Mouse (Mus musculus): ENCODE data around the gene Zfp296. TPM values are rescaled to one million over a fixed set of nuclear protein-coding genes. Genes with fewer than 3 reads are reported as not detected.

Gene Zfp296
- polyA plus RNA-seq, 1 experiment from 2014 or later = 0.23 TPM

DNA sequence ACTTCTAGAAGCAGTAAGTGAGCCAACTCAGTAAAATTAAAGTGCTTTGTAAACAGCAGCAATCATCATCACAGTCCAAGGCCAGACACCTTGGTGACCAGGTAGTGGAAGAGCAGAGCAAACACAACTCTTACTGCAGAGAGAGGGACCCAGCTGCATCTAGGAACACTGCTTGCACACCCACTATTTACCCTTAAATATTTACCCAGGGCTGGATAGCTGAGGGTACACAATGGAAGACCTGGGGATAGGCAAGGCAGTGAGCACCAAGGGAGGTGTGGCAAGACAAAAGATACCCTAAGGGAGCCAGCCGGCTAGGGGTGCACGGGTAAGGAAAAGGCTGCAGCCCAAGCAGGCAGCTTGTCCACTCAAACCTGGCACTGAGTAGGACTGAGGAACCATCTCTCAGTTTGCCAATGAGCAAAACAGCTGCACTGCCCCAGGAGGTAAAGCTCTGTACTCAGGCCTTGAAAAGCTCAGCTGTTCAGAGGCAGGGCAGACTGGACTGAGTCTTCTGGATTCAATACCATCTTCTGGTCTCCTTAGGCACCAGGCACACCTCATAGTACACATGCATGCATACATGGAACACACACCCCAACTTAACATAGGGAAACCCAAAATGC lies 29.6 kb upstream of the Zfp296 start:
- TF ChIP-seq CTCF (IDR thresholded peaks at IDR 0.05) = no peak
- no peak for DNase-seq (ENCODE audit: low read depth, low spot score)
- in situ Hi-C loops (cut with MboI; ENCODE audit: low pct_unique_long_range_greater_than_20kb) = no loop called here
- no peaks in the 10 kb centered on the region for H3K27me3 ChIP-seq
- CTCF ChIA-PET = interaction anchor here (0.7 to 1.5 kb wide), 2 partner anchors 8 to 11 kb away, joined by 3 read pairs; no protein-coding TSS in a partner anchor
- POLR2A ChIA-PET = no interaction called here
- ATAC-seq = no peak

DNA sequence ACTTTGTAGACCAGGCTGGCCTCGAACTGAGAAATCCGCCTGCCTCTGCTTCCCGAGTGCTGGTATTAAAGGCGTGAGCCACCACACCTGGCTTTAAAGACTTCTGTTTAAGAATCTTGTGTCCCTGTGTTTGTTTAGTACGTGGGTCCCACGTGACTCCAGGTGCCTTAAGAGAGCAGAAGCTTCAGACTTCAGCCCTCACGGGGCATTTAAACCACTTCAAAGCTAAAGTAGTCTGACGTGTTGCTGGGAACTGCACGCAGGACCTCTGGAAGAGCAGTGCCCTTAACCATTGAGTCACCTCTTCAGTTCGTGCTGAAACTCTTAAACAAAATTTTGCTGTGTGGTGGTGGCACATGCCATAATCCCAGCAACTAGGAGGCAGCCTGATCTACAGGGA lies 27.7 kb upstream of the Zfp296 start:
- ChIA-PET CTCF (no interaction called here), POLR2A (interaction anchor here (1.6 kb wide), 1 partner anchor 10 kb away, joined by 3 read pairs; no protein-coding TSS in a partner anchor)
- in situ Hi-C loops (cut with MboI; ENCODE audit: low pct_unique_long_range_greater_than_20kb) = no loop called here
- no peaks in the 10 kb centered on the region for H3K27me3 ChIP-seq
- TF ChIP-seq CTCF (IDR thresholded peaks at IDR 0.05) = no peak
- no peak for DNase-seq (ENCODE audit: low read depth, low spot score)
- no peak for ATAC-seq

DNA sequence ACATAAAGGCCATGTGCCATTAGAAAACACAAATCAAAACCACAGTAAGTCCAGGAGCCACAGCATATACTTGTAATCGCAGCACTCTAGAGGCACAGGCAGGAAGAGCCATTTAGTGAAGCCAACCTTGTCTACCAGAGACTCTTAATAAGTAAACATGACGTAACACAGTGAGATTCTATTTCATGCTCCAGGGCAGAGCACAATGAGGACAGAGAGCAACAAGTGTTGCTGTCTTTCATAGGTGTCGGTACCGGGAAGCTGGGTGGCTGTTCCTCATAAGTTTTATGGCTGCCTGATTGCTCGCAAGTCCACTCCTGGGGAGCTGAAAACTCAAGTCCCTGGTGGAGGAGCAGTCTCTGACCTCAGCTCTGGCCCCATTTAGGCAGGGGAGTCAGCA lies 25.5 kb upstream of the Zfp296 start:
- in situ Hi-C loops (cut with MboI; ENCODE audit: low pct_unique_long_range_greater_than_20kb) = no loop called here
- no peak for TF ChIP-seq CTCF (IDR thresholded peaks at IDR 0.05)
- ATAC-seq = no peak
- DNase-seq (ENCODE audit: low read depth, low spot score) = no peak
- ChIA-PET CTCF (no interaction called here), POLR2A (no interaction called here)
- H3K27me3 ChIP-seq = no peaks in the 10 kb centered on the region

- TF ChIP-seq CTCF (IDR thresholded peaks at IDR 0.05) = no peak
- no peak for ATAC-seq
- POLR2A ChIA-PET = no interaction called here
- no peak for DNase-seq (ENCODE audit: low read depth, low spot score)
- CTCF ChIA-PET = interaction anchor here (0.9 to 2.0 kb wide), 2 partner anchors 10 to 11 kb away, joined by 3 to 4 read pairs; partner anchors contain the start of gene Ppp1r37
- no peaks in the 10 kb centered on the region for H3K27me3 ChIP-seq
- in situ Hi-C loops (cut with MboI; ENCODE audit: low pct_unique_long_range_greater_than_20kb) = no loop called here
Measured at GRCm38 (mm10) chr7:19552443-19552842, 24.6 kb upstream of the Zfp296 start.

GRCm38 (mm10) chr7:19554168-19554567 lies 22.9 kb upstream of the Zfp296 start:
- in situ Hi-C loops (cut with MboI; ENCODE audit: low pct_unique_long_range_greater_than_20kb) = no loop called here
- no peak for ATAC-seq
- no peak for TF ChIP-seq CTCF (IDR thresholded peaks at IDR 0.05)
- ChIA-PET CTCF (interaction anchor here (1.4 to 2.0 kb wide), 2 partner anchors 8 to 11 kb away, joined by 4 read pairs; partner anchors contain the start of gene Ppp1r37), POLR2A (interaction anchor here (1.1 kb wide), 1 partner anchor 15 kb away, joined by 3 read pairs; no protein-coding TSS in a partner anchor)
- H3K27me3 ChIP-seq = no peaks in the 10 kb centered on the region
- no peak for DNase-seq (ENCODE audit: low read depth, low spot score)

GRCm38 (mm10) chr7:19557086-19557485 lies 20.0 kb upstream of the Zfp296 start:
- ChIA-PET CTCF (no interaction called here), POLR2A (no interaction called here)
- no peak for DNase-seq (ENCODE audit: low read depth, low spot score)
- no peaks in the 10 kb centered on the region for H3K27me3 ChIP-seq
- in situ Hi-C loops (cut with MboI; ENCODE audit: low pct_unique_long_range_greater_than_20kb) = no loop called here
- TF ChIP-seq CTCF (IDR thresholded peaks at IDR 0.05) = no peak
- no peak for ATAC-seq

GRCm38 (mm10) chr7:19557982-19558900 lies 18.8 kb upstream of the Zfp296 start:
- H3K27me3 ChIP-seq = no peaks in the 10 kb centered on the region
- ATAC-seq (no peak), DNase-seq (ENCODE audit: low read depth, low spot score) (no peak)
- ChIA-PET CTCF (interaction anchor here (1.0 to 2.0 kb wide), 5 partner anchors 12 to 31 kb away, joined by 3 to 7 read pairs (median 4); no protein-coding TSS in a partner anchor), POLR2A (no interaction called here)
- TF ChIP-seq CTCF (IDR thresholded peaks at IDR 0.05) = no peak
- in situ Hi-C loops (cut with MboI; ENCODE audit: low pct_unique_long_range_greater_than_20kb) = no loop called here

GRCm38 (mm10) chr7:19558965-19559364 lies 18.1 kb upstream of the Zfp296 start:
- no peak for TF ChIP-seq CTCF (IDR thresholded peaks at IDR 0.05)
- DNase-seq (ENCODE audit: low read depth, low spot score) = no peak
- H3K27me3 ChIP-seq = no peaks in the 10 kb centered on the region
- CTCF ChIA-PET = interaction anchor here (1.0 to 2.0 kb wide), 5 partner anchors 12 to 31 kb away, joined by 3 to 7 read pairs (median 4); no protein-coding TSS in a partner anchor
- ATAC-seq = no peak
- in situ Hi-C loops (cut with MboI; ENCODE audit: low pct_unique_long_range_greater_than_20kb) = no loop called here
- POLR2A ChIA-PET = interaction anchor here (0.6 kb wide), 2 partner anchors 17 to 92 kb away, joined by 3 to 4 read pairs; no protein-coding TSS in a partner anchor

DNA sequence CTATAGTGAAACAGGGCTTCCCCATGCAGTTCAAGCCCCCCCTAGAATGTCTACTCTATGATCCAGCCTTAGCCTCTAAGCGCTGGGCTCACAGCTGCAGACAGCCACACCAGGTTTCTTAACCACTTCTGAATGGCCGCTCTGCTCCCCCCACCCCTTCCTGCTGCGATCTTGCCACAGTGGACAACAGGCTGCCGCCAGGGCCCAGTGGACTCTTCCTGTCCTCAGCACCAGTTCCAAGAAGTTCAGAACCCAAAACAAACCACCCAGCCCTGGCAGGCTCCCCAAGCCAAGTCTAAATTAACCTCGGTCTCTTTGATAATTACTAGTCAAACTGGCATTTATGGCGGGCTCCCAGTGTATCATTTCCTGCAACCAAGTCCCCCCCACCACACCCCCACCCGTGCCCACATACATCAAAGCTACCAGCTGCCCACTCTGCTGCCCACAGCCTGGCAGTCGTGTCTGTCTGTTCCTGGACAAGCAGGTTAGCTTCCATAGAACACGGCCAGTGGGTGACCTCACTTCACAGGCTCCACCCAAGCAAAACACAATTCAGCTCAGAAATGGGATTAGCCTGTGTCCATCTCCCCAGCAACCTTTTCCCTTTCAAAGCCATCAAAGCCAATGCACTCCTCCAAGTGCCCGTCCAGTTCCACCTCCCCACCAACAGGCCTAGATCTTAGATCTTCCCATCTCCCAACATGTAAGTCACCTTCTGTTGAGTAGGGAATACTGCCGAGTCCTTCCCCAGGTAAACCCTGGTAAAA lies 16.4 kb upstream of the Zfp296 start:
- in situ Hi-C loops (cut with MboI; ENCODE audit: low pct_unique_long_range_greater_than_20kb) = no loop called here
- no peaks in the 10 kb centered on the region for H3K27me3 ChIP-seq
- ChIA-PET POLR2A (interaction anchor here (1.9 to 2.6 kb wide), 2 partner anchors 12 to 21 kb away, joined by 4 to 10 read pairs; no protein-coding TSS in a partner anchor), CTCF (interaction anchor here (1.2 to 1.7 kb wide), 3 partner anchors 12 to 29 kb away, joined by 3 to 5 read pairs (median 5); no protein-coding TSS in a partner anchor)
- ATAC-seq (peak; percentile 35), DNase-seq (ENCODE audit: low read depth, low spot score) (no peak)
- TF ChIP-seq CTCF (IDR thresholded peaks at IDR 0.05) = no peak

GRCm38 (mm10) chr7:19561431-19561764 lies 15.7 kb upstream of the Zfp296 start:
- DNase-seq (ENCODE audit: low read depth, low spot score) = no peak
- no peaks in the 10 kb centered on the region for H3K27me3 ChIP-seq
- ATAC-seq = no peak
- TF ChIP-seq CTCF (IDR thresholded peaks at IDR 0.05) = no peak
- in situ Hi-C loops (cut with MboI; ENCODE audit: low pct_unique_long_range_greater_than_20kb) = no loop called here
- POLR2A ChIA-PET = interaction anchor here (1.6 to 2.6 kb wide), 3 partner anchors 9 to 21 kb away, joined by 3 to 10 read pairs (median 4); no protein-coding TSS in a partner anchor
- CTCF ChIA-PET = interaction anchor here (1.2 to 1.7 kb wide), 3 partner anchors 13 to 28 kb away, joined by 3 to 5 read pairs (median 5); no protein-coding TSS in a partner anchor
